Mouse (Mus musculus): ENCODE results near the gene Gosr2.

DNA sequence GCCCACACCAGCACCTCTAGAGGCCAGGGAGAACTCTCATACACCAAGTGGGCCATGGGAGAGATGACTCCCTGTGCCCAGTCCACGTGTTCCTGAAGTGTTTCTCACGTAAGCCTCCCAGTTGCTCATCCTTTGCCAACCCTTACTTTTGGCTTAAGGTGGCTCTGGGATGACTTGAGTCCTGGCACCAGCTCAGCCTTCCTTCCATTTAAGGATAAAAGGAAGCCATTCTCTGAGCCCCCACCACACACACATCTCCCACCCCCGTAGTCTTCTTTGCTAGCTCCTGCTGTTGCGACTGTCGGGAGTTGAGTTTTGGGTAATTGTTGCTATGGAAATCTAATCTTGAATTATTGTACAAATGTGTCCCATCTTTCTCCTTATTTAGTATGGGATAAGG lies 35.2 kb downstream of the Gosr2 start:
- TF ChIP-seq CTCF (IDR thresholded peaks at IDR 0.05; ENCODE audit: low read depth, low read length) (no peak), POLR2A (IDR thresholded peaks at IDR 0.05; ENCODE audit: extremely low read depth, insufficient read depth, low read length) (no peak)
